Mouse (Mus musculus) stomach, postnatal 0 days (tissue): ENCODE measurements around the gene Trappc3. TPM values are rescaled to one million over a fixed set of nuclear protein-coding genes. Genes with fewer than 3 reads are reported as not detected.
A peak's percentile ranks its signal among the peaks of the same experiment; 100 is the strongest.

Experiments used
- ATAC-seq: fragments of 200-750 bp; cut with Nextera tagmentation; 2 replicates; pipeline ENCODE4 v1.8.0; 2017; ENCODE audit not compliant: low FRiP score, low TSS enrichment
- DNase-seq: peaks from one replicate; pipeline ENCODE4 v3.0.0-alpha.2; 2016; ENCODE audit warnings: low spot score
- H3K27ac ChIP-seq: fragments of 300-500 bp; sonication (generic); replicated peaks from 2 replicates; pipeline ENCODE4 v1.5.1; 2014; ENCODE audit warnings: mild to moderate bottlenecking, control low read depth
- H3K27me3 ChIP-seq: fragments of 300-500 bp; sonication (generic); 2 replicates; pipeline ENCODE4 v1.6.1; 2014; ENCODE audit warnings: low read length; ENCODE audit not compliant: control insufficient read depth, insufficient read depth
- H3K36me3 ChIP-seq: fragments of 300-500 bp; sonication (generic); 2 replicates; pipeline ENCODE4 v1.6.1; 2014; ENCODE audit warnings: low read length, mixed read lengths; ENCODE audit not compliant: control insufficient read depth, insufficient read depth
- H3K4me1 ChIP-seq: fragments of 300-500 bp; sonication (generic); replicated peaks from 2 replicates; pipeline ENCODE4 v1.6.1; 2014; ENCODE audit warnings: antibody characterized with exemption; ENCODE audit not compliant: control insufficient read depth, insufficient read depth
- H3K4me2 ChIP-seq: fragments of 300-500 bp; sonication (generic); replicated peaks from 2 replicates; pipeline ENCODE4 v1.6.1; 2014; ENCODE audit warnings: low read depth, mild to moderate bottlenecking, control low read depth, moderate library complexity
- H3K4me3 ChIP-seq: fragments of 300-500 bp; sonication (generic); 2 replicates; pipeline ENCODE4 v1.5.1; 2014; ENCODE audit warnings: low read depth, low read length, control low read depth
- H3K9ac ChIP-seq: fragments of 300-500 bp; sonication (generic); 2 replicates; pipeline ENCODE4 v1.6.1; 2014; ENCODE audit warnings: mild to moderate bottlenecking, low read length, control low read depth, mixed read lengths
- H3K9me3 ChIP-seq: fragments of 300-500 bp; sonication (generic); 2 replicates; pipeline ENCODE4 v1.6.1; 2016; ENCODE audit warnings: low read length; ENCODE audit not compliant: control insufficient read depth
- CTCF ChIP-seq: IDR thresholded peaks from 2 replicates; pipeline ENCODE4 v1.5.1; 2016; ENCODE audit warnings: antibody characterized with exemption, low read depth, mild to moderate bottlenecking, moderate library complexity
- EP300 ChIP-seq: optimal IDR thresholded peaks from 2 replicates; pipeline ENCODE3; 2016; ENCODE audit warnings: antibody characterized with exemption
- WGBS: fragments of 180-500 bp; shearing (Covaris S2); extraction: QIAGEN DNeasy Blood & Tissue Kit; methylation state at CpG from one replicate; pipeline ENCODE4 v1.1.7; 2014; 5-methylcytosine and 5-hydroxymethylcytosine counted together
- polyA plus RNA-seq: library from polyadenylated mRNA; unstranded; fragments of >200 nt; fragmentation: Nextera tagmentation; extraction: Ambion mirVana; gene quantifications from 2 replicates; pipeline ENCODE4 v1.2.1, GENCODE M21; 2015

Gene Trappc3
- polyA plus RNA-seq, 1 experiment from 2014 or later: 80.7 TPM

GRCm38 (mm10) chr4:126288085-126288666, 26.1 kb downstream of the Trappc3 start:
- H3K4me1 ChIP-seq: peaks cover 3% of the 10 kb centered on the region; the same call in 1 of the 2 replicates
- no peak overlapping the region for H3K4me3 ChIP-seq
- peak overlapping the region; percentile 4; the same call in 1 of the 2 replicates for H3K27ac ChIP-seq
- peak overlapping the region; percentile 72 for H3K4me2 ChIP-seq
- H3K9ac ChIP-seq: 0 out of 2 replicates have a peak overlapping the region, but pooled peaks have one; percentile 4
- TF ChIP-seq CTCF (no peak), EP300 (no peak)
- no peaks in the 10 kb centered on the region; the same call in 1 of the 2 replicates for H3K27me3 ChIP-seq
- ATAC-seq (0 out of 2 replicates have a peak, but pooled peaks have one; percentile 27), DNase-seq (no peak)
- H3K9me3 ChIP-seq: no peaks in the 10 kb centered on the region
- H3K36me3 ChIP-seq: no peaks in the 10 kb centered on the region
- 30% methylated on average over 17 of the region's 17 CpGs for WGBS

GRCm38 (mm10) chr4:126290314-126290713, 28.2 kb downstream of the Trappc3 start:
- no peaks in the 10 kb centered on the region for H3K36me3 ChIP-seq
- no peaks in the 10 kb centered on the region; the same call in 1 of the 2 replicates for H3K27me3 ChIP-seq
- no peak for ATAC-seq
- no peak overlapping the region for H3K4me2 ChIP-seq
- no peak overlapping the region for H3K4me3 ChIP-seq
- H3K4me1 ChIP-seq: peaks cover 3% of the 10 kb centered on the region; the same call in 1 of the 2 replicates
- no peak overlapping the region for H3K27ac ChIP-seq
- DNase-seq: no peak
- H3K9ac ChIP-seq: no peak overlapping the region
- no peaks in the 10 kb centered on the region for H3K9me3 ChIP-seq
- TF ChIP-seq CTCF (no peak), EP300 (no peak)
- 81% methylated on average over 8 of the region's 8 CpGs for WGBS

GRCm38 (mm10) chr4:126291196-126291595, 29.1 kb downstream of the Trappc3 start:
- Histone ChIP-seq H3K27me3 (no peaks in the 10 kb centered on the region; the same call in 1 of the 2 replicates), H3K27ac (no peak overlapping the region), H3K4me3 (no peak overlapping the region), H3K9ac (no peak overlapping the region), H3K4me2 (no peak overlapping the region), H3K4me1 (peaks cover 2% of the 10 kb centered on the region; the same call in 1 of the 2 replicates), H3K9me3 (no peaks in the 10 kb centered on the region), H3K36me3 (no peaks in the 10 kb centered on the region)
- no peak for TF ChIP-seq CTCF
- no peak for TF ChIP-seq EP300
- WGBS: 13% methylated on average over 12 of the region's 13 CpGs
- ATAC-seq (no peak), DNase-seq (no peak)

GRCm38 (mm10) chr4:126295152-126295551, 33.0 kb downstream of the Trappc3 start:
- Histone ChIP-seq H3K27ac (no peak overlapping the region), H3K9ac (no peak overlapping the region)

GRCm38 (mm10) chr4:126295937-126296336, 33.8 kb downstream of the Trappc3 start:
- no peak for TF ChIP-seq EP300
- no peak for TF ChIP-seq CTCF
- H3K27me3 ChIP-seq: no peaks in the 10 kb centered on the region
- 51% methylated on average over 4 of the region's 4 CpGs for WGBS
- H3K4me1 ChIP-seq: peaks cover 6% of the 10 kb centered on the region
- ATAC-seq: no peak
- H3K9ac ChIP-seq: no peak overlapping the region
- no peak for DNase-seq
- H3K9me3 ChIP-seq: no peaks in the 10 kb centered on the region
- H3K36me3 ChIP-seq: no peaks in the 10 kb centered on the region
- H3K4me3 ChIP-seq: no peak overlapping the region
- no peak overlapping the region for H3K27ac ChIP-seq
- no peak overlapping the region for H3K4me2 ChIP-seq

More at GRCm38 (mm10) chr4:126295152-126295551, 33.0 kb downstream of the Trappc3 start:
- Histone ChIP-seq H3K9me3 (no peaks in the 10 kb centered on the region), H3K4me3 (no peak overlapping the region), H3K36me3 (no peaks in the 10 kb centered on the region), H3K4me1 (peaks cover 4% of the 10 kb centered on the region), H3K27me3 (no peaks in the 10 kb centered on the region), H3K4me2 (no peak overlapping the region)
- ATAC-seq: no peak
- WGBS: 73% methylated on average over 6 of the region's 6 CpGs
- TF ChIP-seq EP300 (no peak), CTCF (no peak)
- no peak for DNase-seq

GRCm38 (mm10) chr4:126296617-126297101, 34.5 kb downstream of the Trappc3 start:
- peak; percentile 43; the same call in 1 of the 2 replicates for TF ChIP-seq CTCF
- no peak for TF ChIP-seq EP300
- peaks cover 9% of the 10 kb centered on the region for H3K4me1 ChIP-seq
- 1% methylated on average over 34 of the region's 34 CpGs for WGBS
- no peaks in the 10 kb centered on the region for H3K36me3 ChIP-seq
- no peaks in the 10 kb centered on the region for H3K9me3 ChIP-seq
- DNase-seq (peak; percentile 79), ATAC-seq (peak; percentile 58)
- peak overlapping the region; percentile 57 for H3K4me2 ChIP-seq
- H3K4me3 ChIP-seq: peak overlapping the region; percentile 26
- H3K27me3 ChIP-seq: no peaks in the 10 kb centered on the region
- H3K27ac ChIP-seq: peak overlapping the region; percentile 58
- peak overlapping the region; percentile 52 for H3K9ac ChIP-seq
